Mouse (Mus musculus) megakaryocyte, adult 5-6 weeks (primary cell): ENCODE results near the gene Olfr883. TPM values are rescaled to one million over a fixed set of nuclear protein-coding genes. Genes with fewer than 3 reads are reported as not detected.

Experiments
- ATAC-seq: 2 replicates; pipeline ENCODE4 v1.8.0; 2016; ENCODE audit warnings: mild to moderate bottlenecking, inconsistent platforms; ENCODE audit not compliant: poor library complexity, severe bottlenecking
- total RNA-seq, 2 experiments: library from RNA; stranded (forward) in 1 of 2; stranded (reverse) in 1 of 2; fragments of 153-499, 151-499 nt in 1 of 2; fragments of 221-1000, 200-1000 nt in 1 of 2; gene quantifications; 2 replicates each; pipeline versions ENCODE4 v1.2.3 to v1.2.4; 2015 to 2017

Olfr883 gene
- total RNA-seq (2015) (not detected in 2 replicates), total RNA-seq (2017) (not detected in 2 replicates)

DNA sequence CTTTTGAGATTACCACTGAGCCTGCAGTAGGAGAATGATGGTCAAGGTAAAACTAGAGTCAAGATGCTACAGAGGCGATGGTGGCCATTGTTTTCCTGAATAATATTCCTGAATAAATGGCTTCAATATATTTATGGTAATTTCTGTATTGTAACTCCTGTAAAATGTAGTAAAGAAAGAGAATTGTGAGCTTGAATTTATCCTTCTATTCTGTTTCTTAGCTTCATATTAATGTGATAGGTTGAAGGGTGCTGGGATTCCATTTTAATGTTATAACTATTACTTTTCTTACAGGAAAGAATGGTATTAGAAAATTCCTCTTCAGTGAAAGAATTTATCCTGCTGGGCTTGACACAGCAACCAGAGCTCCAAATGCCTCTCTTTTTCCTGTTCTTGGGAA lies at the start of gene Olfr883:
TSS of gene Olfr883 (plus strand) at position 301 of the 400 bp plus-strand sequence.
- ATAC-seq: no peak

- no peak for ATAC-seq
Measured at GRCm38 (mm10) chr9:37991525-37991924, 34.1 kb upstream of the Olfr883 start, which contains the start of gene Olfr881. Gene Olfr881, plus strand, starts transcription at chr9:37991825.

- no peak for ATAC-seq
Measured at GRCm38 (mm10) chr9:37998581-37999204, 26.9 kb upstream of the Olfr883 start.

GRCm38 (mm10) chr9:38000021-38000420 lies 25.6 kb upstream of the Olfr883 start:
- ATAC-seq: no peak

DNA sequence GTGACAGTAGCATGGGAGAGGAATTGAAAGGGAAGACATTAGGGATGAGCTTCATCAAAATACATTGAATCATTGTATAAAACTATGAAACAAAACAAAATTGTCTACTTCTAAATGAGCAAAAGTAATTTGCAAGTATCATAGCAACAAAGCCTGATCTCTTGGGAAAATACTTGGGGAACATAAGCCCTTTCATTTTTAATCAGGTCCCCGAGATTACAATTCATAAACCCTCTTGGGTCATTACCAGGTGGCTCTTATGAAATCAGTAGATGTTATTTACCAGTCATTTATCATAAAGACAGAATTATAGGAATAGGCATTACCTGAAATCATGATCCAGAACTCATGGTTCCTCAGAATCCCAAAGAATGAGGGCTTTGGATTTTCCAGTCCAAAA lies 20.6 kb downstream of the Olfr883 start, which contains the start of gene Olfr884:
TSS of gene Olfr884 (plus strand) at position 301 of the 400 bp plus-strand sequence.
- ATAC-seq: no peak

GRCm38 (mm10) chr9:38061022-38061421 lies 35.4 kb downstream of the Olfr883 start, which contains the start of gene Olfr885:
Gene Olfr885, plus strand, starts transcription at chr9:38061322.
- ATAC-seq: no peak

Other genes starting within 250 kb of the Olfr883 start
- gene Olfr876, start 222.8 kb upstream of the Olfr883 start, total RNA-seq (2015): not detected in 2 replicates
- gene Olfr876, start 222.8 kb upstream of the Olfr883 start, total RNA-seq (2017): not detected in 2 replicates
- gene Olfr877, start 171.5 kb upstream of the Olfr883 start, total RNA-seq (2015): not detected in 2 replicates
- gene Olfr877, start 171.5 kb upstream of the Olfr883 start, total RNA-seq (2017): not detected in 2 replicates
- gene Olfr145, start 129.1 kb upstream of the Olfr883 start, total RNA-seq (2015): not detected in 2 replicates
- gene Olfr145, start 129.1 kb upstream of the Olfr883 start, total RNA-seq (2017): not detected in 2 replicates
- gene Olfr878, start 108.0 kb upstream of the Olfr883 start, total RNA-seq (2015): not detected in 2 replicates
- not detected in 2 replicates for gene Olfr878, start 108.0 kb upstream of the Olfr883 start, total RNA-seq (2017)
- gene Olfr881, start 34.0 kb upstream of the Olfr883 start, total RNA-seq (2015): not detected in 2 replicates
- not detected in 2 replicates for gene Olfr881, start 34.0 kb upstream of the Olfr883 start, total RNA-seq (2017)
- gene Olfr884, start 20.7 kb downstream of the Olfr883 start, total RNA-seq (2015): not detected in 2 replicates
- gene Olfr884, start 20.7 kb downstream of the Olfr883 start, total RNA-seq (2017): not detected in 2 replicates
- not detected in 2 replicates for gene Olfr885, start 35.5 kb downstream of the Olfr883 start, total RNA-seq (2015)
- gene Olfr885, start 35.5 kb downstream of the Olfr883 start, total RNA-seq (2017): not detected in 2 replicates
- gene Olfr887, start 58.3 kb downstream of the Olfr883 start, total RNA-seq (2015): not detected in 2 replicates
- not detected in 2 replicates for gene Olfr887, start 58.3 kb downstream of the Olfr883 start, total RNA-seq (2017)
- gene Olfr888, start 82.3 kb downstream of the Olfr883 start, total RNA-seq (2015): not detected in 2 replicates
- not detected in 2 replicates for gene Olfr888, start 82.3 kb downstream of the Olfr883 start, total RNA-seq (2017)
- not detected in 2 replicates for gene Olfr889, start 89.4 kb downstream of the Olfr883 start, total RNA-seq (2015)
- gene Olfr889, start 89.4 kb downstream of the Olfr883 start, total RNA-seq (2017): not detected in 2 replicates
- not detected in 2 replicates for gene Olfr890, start 116.7 kb downstream of the Olfr883 start, total RNA-seq (2015)
- gene Olfr890, start 116.7 kb downstream of the Olfr883 start, total RNA-seq (2017): not detected in 2 replicates
- not detected in 2 replicates for gene Olfr891, start 155.0 kb downstream of the Olfr883 start, total RNA-seq (2015)
- not detected in 2 replicates for gene Olfr891, start 155.0 kb downstream of the Olfr883 start, total RNA-seq (2017)
- not detected in 2 replicates for gene Olfr893, start 182.6 kb downstream of the Olfr883 start, total RNA-seq (2015)
- not detected in 2 replicates for gene Olfr893, start 182.6 kb downstream of the Olfr883 start, total RNA-seq (2017)
- gene Olfr894, start 192.2 kb downstream of the Olfr883 start, total RNA-seq (2015): not detected in 2 replicates
- not detected in 2 replicates for gene Olfr894, start 192.2 kb downstream of the Olfr883 start, total RNA-seq (2017)
- not detected in 2 replicates for gene Olfr143, start 227.0 kb downstream of the Olfr883 start, total RNA-seq (2015)
- gene Olfr143, start 227.0 kb downstream of the Olfr883 start, total RNA-seq (2017): not detected in 2 replicates
- gene Olfr895, start 242.0 kb downstream of the Olfr883 start, total RNA-seq (2015): not detected in 2 replicates
- not detected in 2 replicates for gene Olfr895, start 242.0 kb downstream of the Olfr883 start, total RNA-seq (2017)